Mouse (Mus musculus) forebrain, embryonic 15.5 days (tissue): ENCODE results near the gene Chst8. TPM values are rescaled to one million over a fixed set of nuclear protein-coding genes. Genes with fewer than 3 reads are reported as not detected.

ENCODE experiments used
- ATAC-seq: fragments of 200-750 bp; cut with Nextera tagmentation; replicated peaks from 2 replicates; pipeline ENCODE4 v1.8.0; 2017; ENCODE audit warnings: mild to moderate bottlenecking, moderate TSS enrichment, moderate library complexity
- H3K27ac ChIP-seq: fragments of 300-500 bp; sonication (generic); replicated peaks from 2 replicates; pipeline ENCODE4 v1.5.1; 2015; ENCODE audit warnings: mild to moderate bottlenecking, inconsistent platforms
- H3K27me3 ChIP-seq: fragments of 300-500 bp; sonication (generic); 2 replicates; pipeline ENCODE4 v1.6.1; 2015; ENCODE audit warnings: inconsistent platforms
- H3K36me3 ChIP-seq: fragments of 300-500 bp; sonication (generic); 2 replicates; pipeline ENCODE4 v1.6.1; 2015; ENCODE audit warnings: mild to moderate bottlenecking, inconsistent platforms
- H3K4me1 ChIP-seq: fragments of 300-500 bp; sonication (generic); 2 replicates; pipeline ENCODE4 v1.6.1; 2015; ENCODE audit warnings: inconsistent platforms
- H3K4me2 ChIP-seq: fragments of 300-500 bp; sonication (generic); replicated peaks from 2 replicates; pipeline ENCODE4 v1.6.1; 2015; ENCODE audit warnings: mild to moderate bottlenecking, inconsistent platforms
- H3K4me3 ChIP-seq: fragments of 300-500 bp; sonication (generic); 2 replicates; pipeline ENCODE4 v1.5.1; 2015; ENCODE audit warnings: mild to moderate bottlenecking, inconsistent platforms
- H3K9ac ChIP-seq: fragments of 300-500 bp; sonication (generic); replicated peaks from 2 replicates; pipeline ENCODE4 v1.6.1; 2015; ENCODE audit warnings: mild to moderate bottlenecking, inconsistent platforms
- H3K9me3 ChIP-seq: fragments of 300-500 bp; sonication (generic); 2 replicates; pipeline ENCODE4 v1.6.1; 2016; ENCODE audit warnings: inconsistent platforms
- WGBS: fragments of 180-500 bp; shearing (Covaris S2); methylation state at CpG from one replicate; pipeline ENCODE4 v1.1.7; 2015; ENCODE audit warnings: mixed read lengths; 5-methylcytosine and 5-hydroxymethylcytosine counted together
- polyA plus RNA-seq: library from polyadenylated mRNA; unstranded; fragments of >200 nt; fragmentation: Nextera tagmentation; extraction: Ambion mirVana; gene quantifications from 2 replicates; pipeline ENCODE4 v1.2.1, GENCODE M21; 2015

Chst8 gene
- polyA plus RNA-seq, 1 experiment from 2014 or later = 9.6 TPM

- H3K9ac ChIP-seq = no peak overlapping the region
- H3K9me3 ChIP-seq = no peaks in the 10 kb centered on the region
- ATAC-seq = no peak
- H3K4me1 ChIP-seq = no peaks in the 10 kb centered on the region
- H3K4me3 ChIP-seq = no peak overlapping the region
- H3K27ac ChIP-seq = no peak overlapping the region
- H3K27me3 ChIP-seq = no peaks in the 10 kb centered on the region
- 57% methylated on average over 6 of the region's 6 CpGs for whole genome bisulfite sequencing
- H3K36me3 ChIP-seq = no peaks in the 10 kb centered on the region
- H3K4me2 ChIP-seq = no peak overlapping the region
Measured at GRCm38 (mm10) chr7:34746586-34746985, 65.9 kb downstream of the Chst8 start.

GRCm38 (mm10) chr7:34746165-34746564 lies 66.3 kb downstream of the Chst8 start:
- WGBS = 47% methylated on average over 9 of the region's 9 CpGs
- no peaks in the 10 kb centered on the region for H3K36me3 ChIP-seq
- no peaks in the 10 kb centered on the region for H3K9me3 ChIP-seq
- H3K27me3 ChIP-seq = no peaks in the 10 kb centered on the region
- H3K4me1 ChIP-seq = no peaks in the 10 kb centered on the region
- no peak for ATAC-seq
- no peak overlapping the region for H3K4me3 ChIP-seq
- no peak overlapping the region for H3K4me2 ChIP-seq
- no peak overlapping the region for H3K9ac ChIP-seq
- H3K27ac ChIP-seq = no peak overlapping the region

GRCm38 (mm10) chr7:34745426-34745825 lies 67.1 kb downstream of the Chst8 start:
- Histone ChIP-seq H3K4me3 (no peak overlapping the region), H3K36me3 (no peaks in the 10 kb centered on the region), H3K4me1 (no peaks in the 10 kb centered on the region), H3K9ac (no peak overlapping the region), H3K27me3 (no peaks in the 10 kb centered on the region), H3K27ac (no peak overlapping the region), H3K4me2 (no peak overlapping the region), H3K9me3 (no peaks in the 10 kb centered on the region)
- ATAC-seq = 0 out of 2 replicates have a peak, but pooled peaks have one; percentile 32
- WGBS = 81% methylated on average over 9 of the region's 9 CpGs

- ATAC-seq = no peak
- H3K4me1 ChIP-seq = no peaks in the 10 kb centered on the region
- H3K36me3 ChIP-seq = no peaks in the 10 kb centered on the region
- 87% methylated on average over 8 of the region's 8 CpGs for WGBS
- no peak overlapping the region for H3K4me2 ChIP-seq
- H3K9me3 ChIP-seq = no peaks in the 10 kb centered on the region
- H3K27me3 ChIP-seq = no peaks in the 10 kb centered on the region
- H3K27ac ChIP-seq = no peak overlapping the region
- no peak overlapping the region for H3K4me3 ChIP-seq
- no peak overlapping the region for H3K9ac ChIP-seq
Measured at GRCm38 (mm10) chr7:34744994-34745393, 67.5 kb downstream of the Chst8 start.

GRCm38 (mm10) chr7:34743411-34744085 lies 69.0 kb downstream of the Chst8 start:
- Histone ChIP-seq H3K27me3 (no peaks in the 10 kb centered on the region), H3K4me1 (no peaks in the 10 kb centered on the region), H3K9me3 (no peaks in the 10 kb centered on the region), H3K36me3 (no peaks in the 10 kb centered on the region), H3K27ac (no peak overlapping the region), H3K4me3 (no peak overlapping the region), H3K4me2 (no peak overlapping the region), H3K9ac (no peak overlapping the region)
- ATAC-seq = no peak
- WGBS = 80% methylated on average over 8 of the region's 8 CpGs

- Histone ChIP-seq H3K27me3 (no peaks in the 10 kb centered on the region), H3K4me3 (no peak overlapping the region), H3K36me3 (no peaks in the 10 kb centered on the region), H3K27ac (no peak overlapping the region), H3K9me3 (no peaks in the 10 kb centered on the region), H3K4me1 (peaks cover 7% of the 10 kb centered on the region), H3K9ac (no peak overlapping the region), H3K4me2 (no peak overlapping the region)
- WGBS = 98% methylated on average over 8 of the region's 8 CpGs
- no peak for ATAC-seq
Measured at GRCm38 (mm10) chr7:34739371-34739770, 73.1 kb downstream of the Chst8 start.

- H3K9me3 ChIP-seq = no peaks in the 10 kb centered on the region
- no peak for ATAC-seq
- H3K4me2 ChIP-seq = no peak overlapping the region
- H3K4me1 ChIP-seq = peaks cover 9% of the 10 kb centered on the region
- no peaks in the 10 kb centered on the region for H3K36me3 ChIP-seq
- H3K9ac ChIP-seq = no peak overlapping the region
- WGBS = 72% methylated on average over 6 of the region's 6 CpGs
- no peak overlapping the region for H3K4me3 ChIP-seq
- H3K27ac ChIP-seq = no peak overlapping the region
- H3K27me3 ChIP-seq = no peaks in the 10 kb centered on the region
Measured at GRCm38 (mm10) chr7:34737206-34737605, 75.3 kb downstream of the Chst8 start.

- H3K27ac ChIP-seq = no peak overlapping the region
Measured at GRCm38 (mm10) chr7:34734348-34734747, 78.2 kb downstream of the Chst8 start.

GRCm38 (mm10) chr7:34728931-34729330 lies 83.6 kb downstream of the Chst8 start:
- no peak for ATAC-seq
- WGBS = 57% methylated on average over 6 of the region's 6 CpGs

More at GRCm38 (mm10) chr7:34734348-34734747, 78.2 kb downstream of the Chst8 start:
- WGBS = 59% methylated on average over 6 of the region's 6 CpGs
- Histone ChIP-seq H3K4me3 (no peak overlapping the region), H3K36me3 (no peaks in the 10 kb centered on the region), H3K27me3 (no peaks in the 10 kb centered on the region), H3K9ac (no peak overlapping the region), H3K4me2 (no peak overlapping the region), H3K9me3 (no peaks in the 10 kb centered on the region), H3K4me1 (peaks cover 9% of the 10 kb centered on the region)
- ATAC-seq = no peak

GRCm38 (mm10) chr7:34725206-34725605 lies 87.3 kb downstream of the Chst8 start:
- Histone ChIP-seq H3K4me1 (peaks cover 11% of the 10 kb centered on the region; the same call in 1 of the 2 replicates), H3K4me2 (no peak overlapping the region), H3K4me3 (no peak overlapping the region), H3K27me3 (no peaks in the 10 kb centered on the region), H3K9me3 (no peaks in the 10 kb centered on the region), H3K9ac (no peak overlapping the region), H3K27ac (no peak overlapping the region), H3K36me3 (no peaks in the 10 kb centered on the region)
- ATAC-seq = no peak
- WGBS = 78% methylated on average over 4 of the region's 4 CpGs

More at GRCm38 (mm10) chr7:34728931-34729330, 83.6 kb downstream of the Chst8 start:
- Histone ChIP-seq H3K9ac (no peak overlapping the region), H3K36me3 (no peaks in the 10 kb centered on the region), H3K4me3 (no peak overlapping the region), H3K27ac (no peak overlapping the region), H3K9me3 (no peaks in the 10 kb centered on the region), H3K4me1 (no peaks in the 10 kb centered on the region), H3K27me3 (no peaks in the 10 kb centered on the region), H3K4me2 (no peak overlapping the region)

GRCm38 (mm10) chr7:34722551-34723230 lies 89.8 kb downstream of the Chst8 start:
- no peaks in the 10 kb centered on the region for H3K36me3 ChIP-seq
- ATAC-seq = no peak
- 55% methylated on average over 11 of the region's 11 CpGs for WGBS
- no peak overlapping the region for H3K27ac ChIP-seq
- H3K4me3 ChIP-seq = no peak overlapping the region
- no peaks in the 10 kb centered on the region for H3K27me3 ChIP-seq
- H3K4me1 ChIP-seq = peaks cover 13% of the 10 kb centered on the region; the same call in 1 of the 2 replicates
- no peak overlapping the region for H3K4me2 ChIP-seq
- H3K9me3 ChIP-seq = no peaks in the 10 kb centered on the region
- no peak overlapping the region for H3K9ac ChIP-seq

GRCm38 (mm10) chr7:34722151-34722550 lies 90.4 kb downstream of the Chst8 start:
- ATAC-seq = no peak
- H3K9ac ChIP-seq = no peak overlapping the region
- no peaks in the 10 kb centered on the region for H3K9me3 ChIP-seq
- no peak overlapping the region for H3K27ac ChIP-seq
- H3K36me3 ChIP-seq = no peaks in the 10 kb centered on the region
- H3K27me3 ChIP-seq = no peaks in the 10 kb centered on the region
- H3K4me2 ChIP-seq = no peak overlapping the region
- no peak overlapping the region for H3K4me3 ChIP-seq
- H3K4me1 ChIP-seq = peaks cover 18% of the 10 kb centered on the region
- 33% methylated on average over 8 of the region's 8 CpGs for WGBS
